Mouse (Mus musculus): Measurements from ENCODE around the gene Lclat1. TPM values are rescaled to one million over a fixed set of nuclear protein-coding genes. Genes with fewer than 3 reads are reported as not detected.
"Not testable (repeated sequence)": the region's sequence is repeated elsewhere in the genome, so short reads cannot be mapped to it uniquely, and the experiment has no call there.

The Lclat1 gene
- polyA plus RNA-seq, 1 experiment, result 20.4 TPM

DNA sequence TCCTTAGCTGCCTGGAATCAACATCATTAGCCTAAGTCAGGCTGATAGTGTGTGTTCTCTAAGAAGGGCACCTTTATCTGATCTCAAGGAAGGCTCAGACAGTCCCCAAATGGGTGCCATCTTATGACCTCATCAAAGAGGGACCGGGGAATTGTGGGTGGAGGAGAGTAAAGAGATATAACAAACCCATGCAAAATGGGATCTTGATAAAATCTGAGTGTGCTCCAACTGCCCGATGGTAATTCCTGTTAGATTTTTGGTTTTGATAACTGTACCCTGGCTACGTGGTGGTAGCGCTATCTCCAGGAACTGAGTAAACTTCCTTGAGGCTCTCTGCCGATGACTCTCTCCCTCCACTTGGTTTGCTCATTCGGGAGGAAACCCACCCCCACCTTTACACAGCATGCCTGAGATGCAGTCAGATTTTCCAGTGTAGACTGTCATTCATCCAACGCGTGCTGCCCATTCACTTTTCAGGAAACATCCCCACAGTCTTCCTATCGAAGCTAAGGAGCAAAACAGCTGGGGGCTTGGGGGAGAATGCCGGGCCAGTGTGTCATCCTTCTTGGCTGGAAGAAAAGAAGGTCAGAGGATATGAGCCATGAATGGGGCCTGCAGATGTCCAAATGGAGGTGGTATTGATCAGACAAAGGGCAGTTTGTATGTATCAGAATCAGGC is 145.6 kb downstream of the Lclat1 start:
- Histone ChIP-seq H3ac (ENCODE audit: control insufficient read depth, insufficient read length, low read depth) (no peak overlapping the region), H3K27me3 (ENCODE audit: control insufficient read depth, insufficient read depth, insufficient read length) (no peaks in the 10 kb centered on the region), H3K79me3 (ENCODE audit: low read depth) (no peaks in the 10 kb centered on the region), H3K36me3 (ENCODE audit: control insufficient read depth, insufficient read depth) (no peaks in the 10 kb centered on the region), H3K4me3 (ENCODE audit: insufficient read depth, poor library complexity, severe bottlenecking) (no peak overlapping the region), H3K79me2 (ENCODE audit: control insufficient read depth, insufficient read depth) (no peaks in the 10 kb centered on the region)
- TF ChIP-seq MYOD1 (IDR thresholded peaks at IDR 0.05; ENCODE audit: control insufficient read depth, insufficient read length, low read depth), result peak; percentile 40
- TF ChIP-seq MAX (IDR thresholded peaks at IDR 0.05), result peak; percentile 52
- no peak for TF ChIP-seq CTCF (IDR thresholded peaks at IDR 0.05; ENCODE audit: control insufficient read depth, insufficient read depth, insufficient read length)

DNA sequence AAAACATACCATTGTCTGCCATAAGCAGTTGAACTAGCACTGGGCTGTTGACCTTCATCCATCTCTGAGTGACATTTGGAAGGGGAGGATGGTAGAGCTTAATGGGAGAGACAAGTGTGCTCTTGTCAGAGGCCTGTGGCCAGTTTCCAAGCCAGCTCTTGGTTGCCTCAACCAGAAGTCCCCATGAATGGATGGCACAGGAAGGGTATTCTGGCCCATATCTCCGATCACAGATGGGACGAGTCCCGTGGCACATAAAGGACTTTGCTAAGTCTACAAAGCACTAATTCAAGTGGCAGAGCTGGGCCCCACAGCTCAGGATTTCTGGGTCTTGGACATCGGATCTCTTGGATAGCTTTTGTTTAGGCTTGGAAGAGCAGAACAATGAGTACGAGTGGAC is 148.0 kb downstream of the Lclat1 start:
- H3K27me3 ChIP-seq (ENCODE audit: control insufficient read depth, insufficient read depth, insufficient read length), result no peaks in the 10 kb centered on the region

DNA sequence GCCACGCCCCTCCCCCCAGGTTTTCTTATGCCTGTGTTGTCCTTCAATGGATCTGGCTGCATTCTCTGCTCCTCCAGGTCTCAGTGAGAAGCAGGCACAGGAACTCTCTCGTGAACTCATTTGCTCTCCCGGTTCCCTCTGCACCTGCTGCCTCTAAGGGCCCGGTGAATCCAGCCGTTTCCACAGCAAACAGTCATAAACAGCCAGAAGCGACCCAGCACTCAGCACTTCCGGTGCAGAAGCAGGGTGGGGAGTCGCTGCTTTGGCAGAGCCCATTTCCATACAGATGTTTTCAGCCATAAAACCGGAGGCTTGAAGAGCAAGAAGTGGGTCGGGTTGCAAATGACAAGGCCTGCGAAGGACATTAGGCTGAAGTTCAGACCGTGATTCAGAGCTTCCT is 150.8 kb downstream of the Lclat1 start:
- H3ac ChIP-seq (ENCODE audit: control insufficient read depth, insufficient read length, low read depth), result no peak overlapping the region

More for the DNA sequence above, 148.0 kb downstream of the Lclat1 start:
- Histone ChIP-seq H3K79me3 (ENCODE audit: low read depth) (no peaks in the 10 kb centered on the region), H3K4me3 (ENCODE audit: insufficient read depth, poor library complexity, severe bottlenecking) (no peak overlapping the region), H3ac (ENCODE audit: control insufficient read depth, insufficient read length, low read depth) (no peak overlapping the region), H3K36me3 (ENCODE audit: control insufficient read depth, insufficient read depth) (no peaks in the 10 kb centered on the region), H3K79me2 (ENCODE audit: control insufficient read depth, insufficient read depth) (no peaks in the 10 kb centered on the region)
- no peak for TF ChIP-seq MAX (IDR thresholded peaks at IDR 0.05)
- TF ChIP-seq FOSL1 (IDR thresholded peaks at IDR 0.05; ENCODE audit: insufficient read depth, low read length, poor library complexity, severe bottlenecking), result no peak
- no peak for TF ChIP-seq CTCF (IDR thresholded peaks at IDR 0.05; ENCODE audit: control insufficient read depth, insufficient read depth, insufficient read length)
- TF ChIP-seq MYOG (IDR thresholded peaks at IDR 0.05; ENCODE audit: control insufficient read depth, extremely low read depth, insufficient read length), result no peak
- no peak for TF ChIP-seq USF1 (IDR thresholded peaks at IDR 0.05; ENCODE audit: low read depth)
- no peak for TF ChIP-seq CEBPB (IDR thresholded peaks at IDR 0.05; ENCODE audit: low read depth)
- TF ChIP-seq MYOD1 (IDR thresholded peaks at IDR 0.05; ENCODE audit: control insufficient read depth, insufficient read length, low read depth), result no peak

GRCm38 (mm10) chr17:73259258-73259657 is 151.5 kb downstream of the Lclat1 start:
- not testable (repeated sequence) for H3K79me3 ChIP-seq (ENCODE audit: low read depth); H3K27me3 ChIP-seq (ENCODE audit: control insufficient read depth, insufficient read depth, insufficient read length); H3ac ChIP-seq (ENCODE audit: control insufficient read depth, insufficient read length, low read depth); H3K79me2 ChIP-seq (ENCODE audit: control insufficient read depth, insufficient read depth); H3K36me3 ChIP-seq (ENCODE audit: control insufficient read depth, insufficient read depth); H3K4me3 ChIP-seq (ENCODE audit: insufficient read depth, poor library complexity, severe bottlenecking)

More for the DNA sequence above, 150.8 kb downstream of the Lclat1 start:
- H3K79me2 ChIP-seq (ENCODE audit: control insufficient read depth, insufficient read depth), result no peaks in the 10 kb centered on the region
- H3K4me3 ChIP-seq (ENCODE audit: insufficient read depth, poor library complexity, severe bottlenecking), result no peak overlapping the region
- H3K27me3 ChIP-seq (ENCODE audit: control insufficient read depth, insufficient read depth, insufficient read length), result no peaks in the 10 kb centered on the region
- H3K79me3 ChIP-seq (ENCODE audit: low read depth), result no peaks in the 10 kb centered on the region
- no peak for TF ChIP-seq MYOG (IDR thresholded peaks at IDR 0.05; ENCODE audit: control insufficient read depth, extremely low read depth, insufficient read length)
- no peak for TF ChIP-seq MAX (IDR thresholded peaks at IDR 0.05)
- TF ChIP-seq CTCF (IDR thresholded peaks at IDR 0.05; ENCODE audit: control insufficient read depth, insufficient read depth, insufficient read length), result no peak
- no peak for TF ChIP-seq FOSL1 (IDR thresholded peaks at IDR 0.05; ENCODE audit: insufficient read depth, low read length, poor library complexity, severe bottlenecking)
- no peak for TF ChIP-seq MYOD1 (IDR thresholded peaks at IDR 0.05; ENCODE audit: control insufficient read depth, insufficient read length, low read depth)
- TF ChIP-seq USF1 (IDR thresholded peaks at IDR 0.05; ENCODE audit: low read depth), result no peak
- no peak for TF ChIP-seq CEBPB (IDR thresholded peaks at IDR 0.05; ENCODE audit: low read depth)
- no peaks in the 10 kb centered on the region for H3K36me3 ChIP-seq (ENCODE audit: control insufficient read depth, insufficient read depth)

GRCm38 (mm10) chr17:73262558-73262957 is 154.8 kb downstream of the Lclat1 start:
- no peaks in the 10 kb centered on the region for H3K36me3 ChIP-seq (ENCODE audit: control insufficient read depth, insufficient read depth)
- no peak overlapping the region for H3ac ChIP-seq (ENCODE audit: control insufficient read depth, insufficient read length, low read depth)
- H3K4me3 ChIP-seq (ENCODE audit: insufficient read depth, poor library complexity, severe bottlenecking), result no peak overlapping the region
- no peaks in the 10 kb centered on the region for H3K79me2 ChIP-seq (ENCODE audit: control insufficient read depth, insufficient read depth)
- H3K79me3 ChIP-seq (ENCODE audit: low read depth), result no peaks in the 10 kb centered on the region
- no peak for TF ChIP-seq CTCF (IDR thresholded peaks at IDR 0.05; ENCODE audit: control insufficient read depth, insufficient read depth, insufficient read length)
- TF ChIP-seq USF1 (IDR thresholded peaks at IDR 0.05; ENCODE audit: low read depth), result no peak
- TF ChIP-seq MYOD1 (IDR thresholded peaks at IDR 0.05; ENCODE audit: control insufficient read depth, insufficient read length, low read depth), result no peak
- no peak for TF ChIP-seq FOSL1 (IDR thresholded peaks at IDR 0.05; ENCODE audit: insufficient read depth, low read length, poor library complexity, severe bottlenecking)
- TF ChIP-seq CEBPB (IDR thresholded peaks at IDR 0.05; ENCODE audit: low read depth), result no peak
- no peak for TF ChIP-seq MYOG (IDR thresholded peaks at IDR 0.05; ENCODE audit: control insufficient read depth, extremely low read depth, insufficient read length)
- no peak for TF ChIP-seq MAX (IDR thresholded peaks at IDR 0.05)
- H3K27me3 ChIP-seq (ENCODE audit: control insufficient read depth, insufficient read depth, insufficient read length), result no peaks in the 10 kb centered on the region

GRCm38 (mm10) chr17:73263077-73263501 is 155.3 kb downstream of the Lclat1 start:
- Histone ChIP-seq H3K36me3 (ENCODE audit: control insufficient read depth, insufficient read depth) (no peaks in the 10 kb centered on the region), H3K4me3 (ENCODE audit: insufficient read depth, poor library complexity, severe bottlenecking) (no peak overlapping the region), H3K79me2 (ENCODE audit: control insufficient read depth, insufficient read depth) (no peaks in the 10 kb centered on the region), H3K27me3 (ENCODE audit: control insufficient read depth, insufficient read depth, insufficient read length) (no peaks in the 10 kb centered on the region), H3K79me3 (ENCODE audit: low read depth) (no peaks in the 10 kb centered on the region), H3ac (ENCODE audit: control insufficient read depth, insufficient read length, low read depth) (no peak overlapping the region)
- peak; percentile 61 for TF ChIP-seq MAX (IDR thresholded peaks at IDR 0.05)
- TF ChIP-seq MYOG (IDR thresholded peaks at IDR 0.05; ENCODE audit: control insufficient read depth, extremely low read depth, insufficient read length), result no peak
- no peak for TF ChIP-seq CTCF (IDR thresholded peaks at IDR 0.05; ENCODE audit: control insufficient read depth, insufficient read depth, insufficient read length)
- peak; percentile 88 for TF ChIP-seq MYOD1 (IDR thresholded peaks at IDR 0.05; ENCODE audit: control insufficient read depth, insufficient read length, low read depth)
- TF ChIP-seq USF1 (IDR thresholded peaks at IDR 0.05; ENCODE audit: low read depth), result peak; percentile 89
- TF ChIP-seq CEBPB (IDR thresholded peaks at IDR 0.05; ENCODE audit: low read depth), result no peak
- TF ChIP-seq FOSL1 (IDR thresholded peaks at IDR 0.05; ENCODE audit: insufficient read depth, low read length, poor library complexity, severe bottlenecking), result peak; percentile 86

All from C2C12 (cell line).